18 mouse cellular contexts compared by ENCODE assay signal in the genomic region with DNA sequence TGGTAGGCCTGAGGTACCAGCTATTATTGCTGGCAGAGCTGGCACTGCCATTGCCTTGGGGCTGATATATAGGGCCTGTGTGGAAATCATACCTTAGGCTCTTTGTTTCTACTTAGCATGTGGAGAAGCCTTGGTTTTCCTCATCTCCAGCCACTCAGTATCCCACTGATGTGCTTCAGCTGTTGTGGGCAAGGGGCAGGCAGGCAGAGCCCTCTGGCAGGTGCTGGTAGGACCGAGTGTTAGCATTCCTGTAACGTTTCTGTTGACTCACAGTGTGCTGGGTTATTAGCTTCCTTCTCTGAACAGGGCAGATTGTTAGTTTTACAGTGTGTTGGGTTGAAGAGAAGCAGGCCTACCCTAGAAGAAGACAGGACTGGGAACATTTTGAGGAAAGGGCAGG. TPM values are rescaled to one million over a fixed set of nuclear protein-coding genes. Genes with fewer than 3 reads are reported as not detected.
"Had no signal": no experiment of that assay in that cellular context is flagged by ENCODE, and none has a peak within 500 bp of the region (broad histone marks: within the 10 kb centered on the region; RNA-seq: fewer than 3 reads in every experiment).

No protein-coding gene starts in this region.

- H3K27ac ChIP-seq: lung, embryonic 15.5 days; macrophage; midbrain, embryonic 13.5 days; midbrain, embryonic 15.5 days; neural tube, embryonic 13.5 days; stomach, embryonic 15.5 days; stomach, postnatal 0 days had no signal

- H3K9ac ChIP-seq: liver, postnatal 0 days; lung, embryonic 15.5 days; midbrain, embryonic 13.5 days; midbrain, embryonic 15.5 days; neural tube, embryonic 13.5 days; stomach, embryonic 15.5 days had no signal

- DNase-seq: liver, postnatal 0 days; lung, adult 2 months; lung, postnatal 14 days; lung, postnatal 36 days; right cerebral cortex, postnatal 14 days; thymus, adult 2 months; thymus, postnatal 25 days; thymus, postnatal 4 days had no signal

- H3K27me3 ChIP-seq: lung, embryonic 15.5 days; megakaryocyte, embryonic 14.5 days; midbrain, embryonic 13.5 days; midbrain, embryonic 15.5 days; neural tube, embryonic 13.5 days; stomach, embryonic 15.5 days had no signal

- H3K4me2 ChIP-seq: lung, embryonic 15.5 days; midbrain, embryonic 11.5 days; midbrain, embryonic 13.5 days; midbrain, embryonic 15.5 days; neural tube, embryonic 13.5 days; stomach, embryonic 15.5 days had no signal

- H3K9me3 ChIP-seq: lung, embryonic 15.5 days; megakaryocyte, embryonic 14.5 days; midbrain, embryonic 13.5 days; midbrain, embryonic 15.5 days; neural tube, embryonic 13.5 days; stomach, embryonic 15.5 days had no signal

- H3K4me3 ChIP-seq: lung, embryonic 15.5 days; megakaryocyte, embryonic 14.5 days; midbrain, embryonic 13.5 days; midbrain, embryonic 15.5 days; neural tube, embryonic 13.5 days; stomach, embryonic 15.5 days had no signal

- ATAC-seq: liver, postnatal 0 days; lung, postnatal 0 days; midbrain, embryonic 13.5 days; midbrain, embryonic 15.5 days had no signal

RNA-seq across cellular contexts. Expression of a gene that starts 46.9 kb away (rescaled TPM):
- polyA plus RNA-seq: liver, postnatal 0 days; lung, postnatal 0 days; macrophage had no signal
